Mouse (Mus musculus): ENCODE measurements at regions not wholly inside any gene's neighbourhood (a gene's known extent, or its start where the extent isn't known, plus 50 kb on each side); places are given as distances from the start of the nearest gene placed in this dataset.

DNA sequence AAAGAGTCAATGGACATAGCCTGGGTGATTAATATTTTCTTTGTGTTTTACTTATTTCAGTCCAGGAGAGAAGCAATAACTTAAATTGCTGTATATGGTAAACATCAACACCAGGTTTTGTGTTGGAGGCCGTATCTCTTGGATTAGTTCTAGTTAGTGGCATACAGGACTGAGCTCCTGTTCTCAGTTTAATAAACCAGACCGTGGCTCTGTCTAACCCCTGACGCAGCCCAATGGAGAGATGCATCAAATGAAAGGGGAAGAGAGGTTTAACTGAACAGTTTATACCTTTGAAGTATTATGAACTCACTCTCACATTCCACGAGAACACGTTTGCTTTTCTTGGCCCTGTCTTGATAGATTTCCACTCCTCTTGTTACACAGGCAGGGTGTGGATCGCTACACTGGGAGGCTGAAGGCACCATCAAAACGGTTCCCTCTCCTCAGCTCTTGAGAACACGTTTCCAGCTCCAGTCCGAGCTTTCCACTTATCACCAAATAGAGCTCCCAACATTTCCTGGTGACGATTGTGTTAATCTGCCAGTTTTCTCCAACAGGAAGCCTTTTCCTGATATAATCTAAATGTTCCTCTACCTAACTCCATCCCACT, 54.0 kb upstream of the Cerkl start:
- in situ Hi-C loops (cut with MboI; ENCODE audit: low pct_unique_long_range_greater_than_20kb in 1 of 2, low sequenced_read_pairs in 2 of 2, unreplicated experiment in 1 of 2): loop anchor here in 1 of 2 experiments (10.0 kb wide), 1 partner anchor 264 kb away; no protein-coding TSS in a partner anchor

GRCm38 (mm10) chr2:79511108-79511507, 54.5 kb upstream of the Cerkl start:
- in situ Hi-C loops (cut with MboI; ENCODE audit: low pct_unique_long_range_greater_than_20kb in 1 of 2, low sequenced_read_pairs in 2 of 2, unreplicated experiment in 1 of 2): loop anchor here in 1 of 2 experiments (10.0 kb wide), 1 partner anchor 264 kb away; no protein-coding TSS in a partner anchor

DNA sequence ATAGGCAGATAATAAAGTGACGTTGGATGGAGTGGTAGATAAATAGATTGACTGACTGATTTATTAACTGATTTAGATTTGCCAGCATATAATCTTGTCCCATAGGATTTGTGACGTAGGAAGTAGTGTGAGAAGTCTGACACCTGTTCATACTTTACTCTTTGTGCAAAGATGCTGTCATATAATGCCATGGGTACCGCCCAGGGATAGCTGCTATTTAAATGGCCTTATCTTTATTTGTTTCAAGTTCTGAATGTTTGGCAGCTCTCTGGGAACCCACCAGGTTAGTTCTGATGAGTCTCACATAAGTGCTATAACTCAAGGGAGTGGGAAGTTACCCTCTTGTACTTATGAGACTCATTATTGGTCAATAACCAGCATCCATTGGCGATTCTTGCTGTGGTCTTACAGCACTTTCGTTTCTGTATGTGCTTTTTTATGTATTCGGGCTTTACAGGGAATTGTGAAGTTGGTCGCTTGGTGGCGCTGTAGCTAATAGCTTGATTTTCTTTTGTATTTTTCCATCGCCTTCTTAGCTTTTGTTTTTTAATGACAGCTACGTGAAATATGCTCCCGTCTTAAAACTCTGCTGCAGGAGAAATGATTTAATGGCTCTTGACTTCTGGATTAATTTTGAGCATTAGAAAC, 55.2 kb upstream of the Cerkl start:
- in situ Hi-C loops (cut with MboI; ENCODE audit: low pct_unique_long_range_greater_than_20kb in 1 of 2, low sequenced_read_pairs in 2 of 2, unreplicated experiment in 1 of 2): loop anchor here in 1 of 2 experiments (10.0 kb wide), 1 partner anchor 263 kb away; no protein-coding TSS in a partner anchor

DNA sequence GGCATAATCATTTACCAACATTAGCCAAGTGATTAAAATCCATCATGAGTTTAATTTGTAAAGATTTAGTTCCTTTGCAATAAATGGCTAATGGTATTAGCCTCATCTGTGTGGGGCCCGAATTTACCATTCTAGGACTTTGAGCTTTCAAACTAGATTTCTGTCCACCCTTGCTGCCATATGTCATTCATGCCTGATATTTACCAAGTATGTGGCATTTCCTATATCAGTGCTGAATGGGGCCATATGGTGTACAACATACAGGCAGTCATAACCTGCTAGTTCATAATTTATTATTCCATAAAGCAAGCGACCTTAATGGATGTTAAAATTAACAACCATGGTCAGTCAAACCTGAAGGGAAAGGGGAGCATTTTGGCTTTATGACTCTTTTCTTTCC, 55.8 kb upstream of the Cerkl start:
- in situ Hi-C loops (cut with MboI; ENCODE audit: low pct_unique_long_range_greater_than_20kb in 1 of 2, low sequenced_read_pairs in 2 of 2, unreplicated experiment in 1 of 2): loop anchor here in 1 of 2 experiments (10.0 kb wide), 1 partner anchor 262 kb away; no protein-coding TSS in a partner anchor

GRCm38 (mm10) chr2:79513726-79514125, 57.1 kb upstream of the Cerkl start:
- in situ Hi-C loops (cut with MboI; ENCODE audit: low pct_unique_long_range_greater_than_20kb in 1 of 2, low sequenced_read_pairs in 2 of 2, unreplicated experiment in 1 of 2): loop anchor here in 1 of 2 experiments (10.0 kb wide), 1 partner anchor 261 kb away; no protein-coding TSS in a partner anchor

- in situ Hi-C loops (cut with MboI; ENCODE audit: low pct_unique_long_range_greater_than_20kb in 1 of 2, low sequenced_read_pairs in 2 of 2, unreplicated experiment in 1 of 2): loop anchor here in 1 of 2 experiments (10.0 kb wide), 1 partner anchor 257 kb away; no protein-coding TSS in a partner anchor
Measured at GRCm38 (mm10) chr2:79518046-79518750, 61.6 kb upstream of the Cerkl start.

GRCm38 (mm10) chr2:79519799-79520449, 63.3 kb upstream of the Cerkl start:
- in situ Hi-C loops (cut with MboI; ENCODE audit: low pct_unique_long_range_greater_than_20kb in 1 of 2, low sequenced_read_pairs in 2 of 2, unreplicated experiment in 1 of 2): loop anchor here (10.0 kb wide), 2 partner anchors 115 to 255 kb away; partner anchors contain the start of gene Itprid2 (in 1 of the 2)

GRCm38 (mm10) chr2:79523441-79523840, 66.9 kb upstream of the Cerkl start:
- in situ Hi-C loops (cut with MboI; ENCODE audit: low pct_unique_long_range_greater_than_20kb in 1 of 2, low sequenced_read_pairs in 2 of 2, unreplicated experiment in 1 of 2): loop anchor here in 1 of 2 experiments (10.0 kb wide), 1 partner anchor 111 kb away; the partner anchor contains the start of gene Itprid2

- in situ Hi-C loops (cut with MboI; ENCODE audit: low pct_unique_long_range_greater_than_20kb in 1 of 2, low sequenced_read_pairs in 2 of 2, unreplicated experiment in 1 of 2): loop anchor here in 1 of 2 experiments (10.0 kb wide), 1 partner anchor 107 kb away; the partner anchor contains the start of gene Itprid2
Measured at GRCm38 (mm10) chr2:79527529-79527928, 70.9 kb upstream of the Cerkl start.

GRCm38 (mm10) chr2:79528347-79528990, 71.9 kb upstream of the Cerkl start:
- in situ Hi-C loops (cut with MboI; ENCODE audit: low pct_unique_long_range_greater_than_20kb in 1 of 2, low sequenced_read_pairs in 2 of 2, unreplicated experiment in 1 of 2): loop anchor here in 1 of 2 experiments (10.0 kb wide), 1 partner anchor 106 kb away; the partner anchor contains the start of gene Itprid2

- in situ Hi-C loops (cut with MboI; ENCODE audit: low pct_unique_long_range_greater_than_20kb in 1 of 2, low sequenced_read_pairs in 2 of 2, unreplicated experiment in 1 of 2): loop anchor here in 1 of 2 experiments (10.0 kb wide), 1 partner anchor 106 kb away; the partner anchor contains the start of gene Itprid2
Measured at GRCm38 (mm10) chr2:79529185-79529584, 72.6 kb upstream of the Cerkl start.

GRCm38 (mm10) chr2:79532610-79533160, 76.1 kb upstream of the Cerkl start:
- in situ Hi-C loops (cut with MboI; ENCODE audit: low pct_unique_long_range_greater_than_20kb in 1 of 2, low sequenced_read_pairs in 2 of 2, unreplicated experiment in 1 of 2): no loop called here

DNA sequence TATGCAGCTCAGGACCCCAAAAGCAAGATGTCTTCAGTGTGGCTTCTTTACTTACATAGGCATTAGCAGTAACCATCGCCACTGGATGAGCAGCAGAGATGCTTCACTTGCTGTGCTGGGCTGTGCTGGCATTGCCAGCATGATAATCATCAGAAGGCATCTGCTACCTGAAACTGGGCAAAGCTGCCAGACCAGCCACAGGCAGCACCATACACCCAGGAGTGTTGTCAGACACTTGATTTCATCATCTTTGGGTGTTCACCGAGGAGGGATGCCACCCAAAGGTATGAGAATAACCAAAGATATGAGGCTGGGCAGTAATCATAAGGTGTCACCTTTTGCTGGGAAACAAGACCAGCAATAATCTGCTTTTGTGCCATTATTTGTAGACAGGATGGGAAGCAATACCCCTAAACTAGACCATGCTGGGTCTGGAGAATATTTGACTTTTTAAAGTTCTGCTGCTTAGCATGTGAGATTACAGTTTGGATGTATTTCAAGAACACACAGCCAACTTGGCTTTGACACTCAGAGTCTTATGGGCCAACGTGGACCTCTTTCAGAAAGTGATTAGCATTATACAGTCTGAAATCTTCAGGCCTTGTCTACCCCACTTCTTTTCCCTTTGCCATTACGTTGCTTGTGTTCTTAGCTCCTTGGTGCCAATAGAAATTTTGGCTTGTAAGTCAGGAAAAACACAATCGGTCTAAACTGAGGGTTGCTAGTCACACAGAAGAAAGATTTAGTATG, 80.7 kb upstream of the Cerkl start:
- in situ Hi-C loops (cut with MboI; ENCODE audit: low pct_unique_long_range_greater_than_20kb in 1 of 2, low sequenced_read_pairs in 2 of 2, unreplicated experiment in 1 of 2): no loop called here

DNA sequence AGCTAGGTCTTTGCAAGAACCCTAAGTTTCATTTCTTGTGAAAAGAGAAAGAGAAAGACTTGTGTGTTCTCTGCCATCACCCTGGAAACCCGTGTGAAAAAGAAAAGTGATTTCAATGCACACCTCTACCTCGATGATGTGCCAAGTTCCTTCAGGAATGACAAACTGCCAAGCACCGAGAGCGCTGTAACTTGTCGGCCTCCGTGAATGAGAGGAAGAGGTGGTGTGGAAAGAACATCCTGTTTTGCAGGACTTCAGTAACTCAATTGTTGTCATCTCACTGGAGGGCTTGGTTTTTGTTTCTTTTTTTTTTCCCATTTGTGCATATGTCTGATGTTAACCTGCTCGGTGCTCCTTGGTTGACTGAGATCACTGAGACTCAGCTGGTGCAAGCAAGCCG, 83.8 kb upstream of the Cerkl start:
- in situ Hi-C loops (cut with MboI; ENCODE audit: low pct_unique_long_range_greater_than_20kb in 1 of 2, low sequenced_read_pairs in 2 of 2, unreplicated experiment in 1 of 2): no loop called here

DNA sequence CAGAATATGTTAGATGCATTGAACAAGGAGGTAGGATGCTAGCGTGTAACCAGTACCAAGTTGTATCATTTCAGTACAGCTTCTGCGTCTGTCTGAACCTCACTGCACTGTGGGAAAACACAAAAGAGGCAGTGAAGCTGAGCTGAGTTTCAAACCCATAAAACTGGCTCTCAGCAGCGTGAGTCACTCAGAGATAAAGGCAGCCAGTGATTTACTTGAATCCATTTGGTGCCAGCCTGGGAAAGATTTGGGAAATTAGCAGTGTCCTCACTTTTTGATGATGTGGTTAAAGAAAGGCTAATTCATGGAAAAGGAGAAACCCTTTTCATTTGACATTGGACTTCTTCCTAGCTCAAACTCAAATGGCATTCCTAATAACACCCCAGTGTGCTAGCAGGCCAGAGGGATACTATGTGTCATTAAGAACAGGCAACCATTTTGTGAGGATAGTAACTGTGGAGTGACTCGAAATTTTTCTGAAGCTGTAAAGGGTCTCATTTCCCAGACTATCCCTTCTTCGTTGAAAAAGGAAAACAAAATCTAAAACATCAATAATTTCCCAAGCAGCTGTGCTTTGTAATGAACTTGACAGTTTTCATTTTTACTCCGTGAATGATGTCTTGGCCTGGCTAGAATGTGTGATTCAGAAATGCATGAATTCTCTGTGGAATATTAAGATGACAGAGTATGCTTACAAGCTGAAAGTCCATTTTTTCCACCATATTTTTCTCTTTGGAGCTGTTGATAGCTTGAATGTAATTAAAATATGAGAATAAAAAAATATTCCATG, 85.8 kb upstream of the Cerkl start:
- in situ Hi-C loops (cut with MboI; ENCODE audit: low pct_unique_long_range_greater_than_20kb in 1 of 2, low sequenced_read_pairs in 2 of 2, unreplicated experiment in 1 of 2): no loop called here

GRCm38 (mm10) chr2:79543456-79543855, 86.9 kb upstream of the Cerkl start:
- in situ Hi-C loops (cut with MboI; ENCODE audit: low pct_unique_long_range_greater_than_20kb in 1 of 2, low sequenced_read_pairs in 2 of 2, unreplicated experiment in 1 of 2): no loop called here
